In the genomic region with DNA sequence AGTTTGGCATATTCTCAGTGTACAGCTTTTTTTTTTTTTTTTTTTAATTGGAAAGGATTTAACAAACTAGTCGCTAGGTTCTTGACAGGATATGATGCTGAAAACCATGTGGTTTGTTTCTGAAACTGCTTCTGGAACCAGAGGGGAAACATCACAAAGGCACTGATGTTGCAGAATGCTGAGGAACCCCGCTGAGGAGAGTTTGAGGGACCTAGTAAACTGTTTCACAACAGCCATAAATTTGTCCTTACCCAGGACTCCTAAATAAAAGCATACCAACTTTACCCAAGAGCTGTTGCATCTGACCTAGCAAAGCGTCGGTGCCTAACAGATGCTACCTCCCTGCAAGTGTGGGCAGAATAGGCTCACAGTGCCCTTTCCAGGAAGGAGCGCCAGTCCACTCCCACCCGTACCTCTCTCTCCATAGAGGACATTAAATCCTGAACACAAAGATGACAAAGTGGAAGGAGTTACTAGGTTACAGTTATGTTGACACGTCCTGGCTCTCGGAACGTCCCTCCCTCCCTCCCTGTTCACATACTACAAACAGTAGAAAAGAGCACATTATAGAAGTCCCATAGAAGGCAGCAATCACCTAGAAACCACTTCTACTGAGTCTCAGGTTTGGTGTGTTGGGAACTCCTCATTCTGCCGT, we compare ENCODE assay signal across 7 mouse cellular contexts. TPM values are rescaled to one million over a fixed set of nuclear protein-coding genes. Genes with fewer than 3 reads are reported as not detected.
DNase-seq lines count a peak whose midpoint lies in the region; ATAC-seq and TF ChIP-seq lines count a peak whose summit lies in the region.

No protein-coding gene starts in this region.

- WGBS in heart, postnatal 0 days: 28% methylated on average over 10 of the region's 10 CpGs
- 73% methylated on average over 10 of the region's 10 CpGs for WGBS in midbrain, embryonic 11.5 days

- H3K36me3 ChIP-seq in heart, postnatal 0 days (replicated peaks; ENCODE audit: control insufficient read depth, insufficient read depth, low read length): 0 out of 2 replicates have a peak, but pooled peaks cover 4% of the 10 kb centered on the region
- no peaks in the 10 kb centered on the region for H3K36me3 ChIP-seq in midbrain, embryonic 11.5 days (ENCODE audit: control insufficient read depth, insufficient read depth, low read length)

- peak overlapping the region; percentile 75 for H3K4me2 ChIP-seq in heart, postnatal 0 days (ENCODE audit: low read depth, low read length)
- H3K4me2 ChIP-seq in midbrain, embryonic 11.5 days: peak overlapping the region; percentile 88

- H3K9ac ChIP-seq in heart, postnatal 0 days (replicated peaks; ENCODE audit: low read depth, low read length): peak overlapping the region; percentile 98
- no peak overlapping the region for H3K9ac ChIP-seq in midbrain, embryonic 11.5 days (ENCODE audit: low read length)

- H3K27me3 ChIP-seq in heart, postnatal 0 days (ENCODE audit: control insufficient read depth, insufficient read depth, low read length): no peaks in the 10 kb centered on the region
- H3K27me3 ChIP-seq in midbrain, embryonic 11.5 days (ENCODE audit: control insufficient read depth, insufficient read depth, low read length): peaks cover 3% of the 10 kb centered on the region; the same call in 1 of the 2 replicates

- peak overlapping the region; percentile 95 for H3K27ac ChIP-seq in heart, postnatal 0 days (ENCODE audit: low read depth)
- no peak overlapping the region for H3K27ac ChIP-seq in midbrain, embryonic 11.5 days (ENCODE audit: low read depth, low read length)

- peaks cover 44% of the 10 kb centered on the region for H3K4me1 ChIP-seq in heart, postnatal 0 days (ENCODE audit: control insufficient read depth, insufficient read depth)
- peaks cover 2% of the 10 kb centered on the region; the same call in 1 of the 2 replicates for H3K4me1 ChIP-seq in midbrain, embryonic 11.5 days (ENCODE audit: control insufficient read depth, insufficient read depth, low read length)

- DNase-seq in B cell, adult 2 months: peak; percentile 22 to 27
- peak; percentile 65 for DNase-seq in heart, postnatal 0 days (ENCODE audit: low spot score)
- no peak for DNase-seq in midbrain, embryonic 11.5 days (ENCODE audit: low spot score, missing footprints)
- DNase-seq in frontal cortex, adult 2 months (ENCODE audit: extremely low spot score in 1 of 2, low spot score in 1 of 2): no peak
- DNase-seq in spleen, adult 18-20 months: no peak
- DNase-seq in left cerebral cortex, adult 18-20 months (ENCODE audit: low spot score in 2 of 2): no peak

- no peak for TF ChIP-seq EP300 in heart, postnatal 0 days (IDR thresholded peaks at IDR 0.05; ENCODE audit: low read depth)

- TF ChIP-seq CTCF in heart, postnatal 0 days (IDR thresholded peaks at IDR 0.05; ENCODE audit: low read depth): no peak

- H3K4me3 ChIP-seq in heart, postnatal 0 days (ENCODE audit: low read depth, low read length): peak overlapping the region; percentile 97
- peak overlapping the region; percentile 89; the same call in 1 of the 2 replicates for H3K4me3 ChIP-seq in midbrain, embryonic 11.5 days (ENCODE audit: low read depth, low read length)

- H3K9me3 ChIP-seq in heart, postnatal 0 days (replicated peaks; ENCODE audit: control insufficient read depth, low read length): no peaks in the 10 kb centered on the region
- H3K9me3 ChIP-seq in midbrain, embryonic 11.5 days (ENCODE audit: control insufficient read depth, low read length): no peaks in the 10 kb centered on the region

- peak; percentile 45 for ATAC-seq in CD4-positive, CD25-positive, alpha-beta regulatory T cell, adult 4 months
- ATAC-seq in heart, postnatal 0 days (ENCODE audit: insufficient read depth, low read depth): no peak
- ATAC-seq in midbrain, embryonic 11.5 days (ENCODE audit: low FRiP score): no peak

RNA-seq across cellular contexts. Expression of a gene that starts 1.3 kb away (rescaled TPM):
- polyA plus RNA-seq in CD4-positive, CD25-positive, alpha-beta regulatory T cell, adult 4 months (2017; shearing (Covaris generic)): 1 to 10 TPM; 3.4 to 4.3 TPM
- 90.2 and 103 TPM in 2 replicates for total RNA-seq in heart, postnatal 0 days (2014; rRNA removed; ENCODE audit: low replicate concordance)
- polyA plus RNA-seq in heart, postnatal 0 days (2015; fragmentation: Nextera tagmentation; extraction: Ambion mirVana): 24.3 and 28.5 TPM in 2 replicates
- polyA plus RNA-seq in midbrain, embryonic 11.5 days (2014; fragmentation: Nextera tagmentation; extraction: Ambion mirVana): 4.9 and 6.9 TPM in 2 replicates
- 11.6 and 12.7 TPM in 2 replicates for polyA plus RNA-seq in frontal cortex, adult 2 months (2012; rRNA removed)
- total RNA-seq in left cerebral cortex, adult 18-20 months (2021): 10 to 100 TPM; 14.4 to 16.4 TPM

Comparison
In these comparisons a context has a peak if more than half of its experiments do, and no peak if none do; other contexts are left out.
1. DNase-seq: peak in B cell, adult 2 months (2 of 2) and heart, postnatal 0 days (single experiment); none in midbrain, embryonic 11.5 days (single experiment), frontal cortex, adult 2 months (0 of 2), spleen, adult 18-20 months (0 of 2) and left cerebral cortex, adult 18-20 months (0 of 2).